Comparison of ENCODE assay signal across 25 mouse cellular contexts in genomic region chr2:170011858-170012257, GRCm38 (mm10).
DNase-seq lines count a peak whose midpoint lies in the region; ATAC-seq and TF ChIP-seq lines count a peak whose summit lies in the region.
"Had no signal": no experiment of that assay in that cellular context is flagged by ENCODE, and none has a peak within 500 bp of the region (broad histone marks: within the 10 kb centered on the region; RNA-seq: fewer than 3 reads in every experiment).

No protein-coding gene starts in this region.

- no peaks in the 10 kb centered on the region for H3K27me3 ChIP-seq in forebrain, embryonic 10.5 days (ENCODE audit: poor library complexity, severe bottlenecking)
- no peaks in the 10 kb centered on the region for H3K27me3 ChIP-seq in forebrain, embryonic 16.5 days (replicated peaks; ENCODE audit: control insufficient read depth, insufficient read depth, low read length)
- H3K27me3 ChIP-seq in liver, adult 2 months (ENCODE audit: control insufficient read depth, insufficient read depth, low read length), result no peaks in the 10 kb centered on the region
- no peaks in the 10 kb centered on the region for H3K27me3 ChIP-seq in liver, embryonic 11.5 days (replicated peaks; ENCODE audit: control insufficient read depth, insufficient read depth, low read length)
- no peaks in the 10 kb centered on the region for H3K27me3 ChIP-seq in embryonic facial prominence, embryonic 14.5 days (replicated peaks; ENCODE audit: control insufficient read depth, insufficient read depth, low read length)
- H3K27me3 ChIP-seq: heart, embryonic 13.5 days; liver, embryonic 13.5 days; lung, embryonic 15.5 days had no signal

- H3K4me3 ChIP-seq in forebrain, embryonic 10.5 days, result no peak overlapping the region
- H3K4me3 ChIP-seq in forebrain, embryonic 16.5 days (replicated peaks; ENCODE audit: low read length), result no peak overlapping the region
- no peak overlapping the region for H3K4me3 ChIP-seq in liver, adult 2 months (ENCODE audit: insufficient read depth, low read depth, low read length)
- no peak overlapping the region for H3K4me3 ChIP-seq in liver, embryonic 11.5 days (ENCODE audit: low read depth, low read length)
- no peak overlapping the region for H3K4me3 ChIP-seq in embryonic facial prominence, embryonic 14.5 days (ENCODE audit: low read depth, low read length)
- H3K4me3 ChIP-seq: erythroblast, embryonic 14.5 days; heart, embryonic 13.5 days; liver, embryonic 13.5 days; lung, embryonic 15.5 days; midbrain, embryonic 12.5 days had no signal

- TF ChIP-seq POLR2A in liver, adult 2 months (IDR thresholded peaks at IDR 0.05; ENCODE audit: extremely low read depth, insufficient read depth, low read length), result no peak

- 61% methylated on average over 8 of the region's 8 CpGs for WGBS in forebrain, embryonic 10.5 days
- WGBS in forebrain, embryonic 16.5 days, result 19% methylated on average over 8 of the region's 8 CpGs
- WGBS in liver, adult 2 months, result 81% methylated on average over 8 of the region's 8 CpGs
- WGBS in liver, embryonic 11.5 days, result 77% methylated on average over 8 of the region's 8 CpGs
- 31% methylated on average over 8 of the region's 8 CpGs for WGBS in embryonic facial prominence, embryonic 14.5 days

- no peak overlapping the region for H3K9ac ChIP-seq in forebrain, embryonic 16.5 days (replicated peaks; ENCODE audit: low read depth, low read length)
- no peak overlapping the region for H3K9ac ChIP-seq in liver, adult 2 months (ENCODE audit: low read depth, low read length)
- H3K9ac ChIP-seq in liver, embryonic 11.5 days (ENCODE audit: low read depth, low read length), result no peak overlapping the region
- H3K9ac ChIP-seq in embryonic facial prominence, embryonic 14.5 days (ENCODE audit: low read depth, low read length), result peak overlapping the region; percentile 3; the same call in 1 of the 2 replicates
- H3K9ac ChIP-seq: forebrain, postnatal 0 days; heart, embryonic 13.5 days; liver, embryonic 13.5 days; lung, embryonic 15.5 days; midbrain, embryonic 12.5 days had no signal

- H3K79me2 ChIP-seq in liver, adult 2 months (ENCODE audit: control insufficient read depth, insufficient read depth, low read length), result no peaks in the 10 kb centered on the region

- H3K4me1 ChIP-seq in forebrain, embryonic 10.5 days, result peaks cover 40% of the 10 kb centered on the region
- H3K4me1 ChIP-seq in forebrain, embryonic 16.5 days (replicated peaks; ENCODE audit: control insufficient read depth, insufficient read depth, low read length), result peaks cover 16% of the 10 kb centered on the region
- no peaks in the 10 kb centered on the region for H3K4me1 ChIP-seq in liver, adult 2 months (ENCODE audit: control insufficient read depth, insufficient read depth, low read length)
- H3K4me1 ChIP-seq in liver, embryonic 11.5 days (replicated peaks; ENCODE audit: control insufficient read depth, insufficient read depth, low read length), result no peaks in the 10 kb centered on the region
- peaks cover 21% of the 10 kb centered on the region for H3K4me1 ChIP-seq in embryonic facial prominence, embryonic 14.5 days (ENCODE audit: control insufficient read depth, insufficient read depth, low read length)
- H3K4me1 ChIP-seq: liver, embryonic 13.5 days had no signal

- H3K9me3 ChIP-seq in forebrain, embryonic 10.5 days, result peaks cover 7% of the 10 kb centered on the region; the same call in 1 of the 2 replicates
- no peaks in the 10 kb centered on the region; the same call in 1 of the 2 replicates for H3K9me3 ChIP-seq in forebrain, embryonic 16.5 days (ENCODE audit: control insufficient read depth, low read length)
- no peaks in the 10 kb centered on the region for H3K9me3 ChIP-seq in liver, embryonic 11.5 days (ENCODE audit: control insufficient read depth, low read length)
- H3K9me3 ChIP-seq in embryonic facial prominence, embryonic 14.5 days (ENCODE audit: control insufficient read depth, low read length), result peaks cover 3% of the 10 kb centered on the region; the same call in 1 of the 2 replicates
- H3K9me3 ChIP-seq: lung, embryonic 15.5 days had no signal

- no peak for ATAC-seq in forebrain, embryonic 16.5 days
- ATAC-seq in liver, embryonic 11.5 days (replicated peaks; ENCODE audit: low FRiP score), result no peak
- ATAC-seq in embryonic facial prominence, embryonic 14.5 days (ENCODE audit: low read depth), result 0 out of 2 replicates have a peak, but pooled peaks have one; percentile 42
- ATAC-seq: forebrain, postnatal 0 days; inflammation-experienced regulatory T-cells, adult 6 months had no signal

- no peak overlapping the region for H3K4me2 ChIP-seq in forebrain, embryonic 16.5 days (ENCODE audit: low read length)
- H3K4me2 ChIP-seq in liver, embryonic 11.5 days, result no peak overlapping the region
- peak overlapping the region; percentile 43 for H3K4me2 ChIP-seq in embryonic facial prominence, embryonic 14.5 days (ENCODE audit: low read depth, low read length)
- H3K4me2 ChIP-seq: heart, embryonic 13.5 days; liver, embryonic 13.5 days; lung, embryonic 15.5 days; midbrain, embryonic 12.5 days had no signal

- DNase-seq in forebrain, embryonic 10.5 days (ENCODE audit: extremely low spot score, low spot score), result no peak
- no peak for DNase-seq in liver, adult 2 months (ENCODE audit: extremely low read depth, low read depth, low spot score)
- DNase-seq in liver, embryonic 11.5 days (ENCODE audit: low spot score), result no peak
- DNase-seq in MN1 (ENCODE audit: low spot score), result peak; percentile 48
- peak; percentile 82 for DNase-seq in embryonic facial prominence, embryonic 14.5 days (ENCODE audit: low spot score)
- DNase-seq in gastrocnemius, postnatal 4 days (ENCODE audit: low spot score in 2 of 2), result no peak
- DNase-seq in adrenal gland, postnatal 10 days, result no peak
- DNase-seq: adrenal gland, postnatal 25 days; cerebellum, adult 11-12 months; cerebellum, postnatal 25 days; embryo, embryonic 11 days; forebrain, postnatal 0 days; kidney, adult 2 months; kidney, postnatal 4 days; layer of hippocampus, adult 9-11 months; liver, embryonic 13.5 days; right cerebral cortex, adult 18-20 months; thymus, postnatal 36 days had no signal

- H3K27ac ChIP-seq in forebrain, embryonic 10.5 days, result peak overlapping the region; percentile 62
- H3K27ac ChIP-seq in forebrain, embryonic 16.5 days (ENCODE audit: low read length), result no peak overlapping the region
- H3K27ac ChIP-seq in liver, adult 2 months (replicated peaks; ENCODE audit: insufficient read depth, low read depth, low read length), result 0 out of 2 replicates have a peak overlapping the region, but pooled peaks have one; percentile 5
- H3K27ac ChIP-seq in liver, embryonic 11.5 days (ENCODE audit: low read depth, low read length), result no peak overlapping the region
- H3K27ac ChIP-seq in embryonic facial prominence, embryonic 14.5 days (replicated peaks; ENCODE audit: low read depth, low read length), result 0 out of 2 replicates have a peak overlapping the region, but pooled peaks have one; percentile 28
- H3K27ac ChIP-seq: heart, embryonic 13.5 days; liver, embryonic 13.5 days; lung, embryonic 15.5 days; macrophage; midbrain, embryonic 12.5 days had no signal

- TF ChIP-seq CTCF in liver, adult 2 months (IDR thresholded peaks at IDR 0.05; ENCODE audit: low read depth, low read length), result no peak

- no peaks in the 10 kb centered on the region; the same call in 1 of the 2 replicates for H3K36me3 ChIP-seq in forebrain, embryonic 10.5 days (replicated peaks)
- no peaks in the 10 kb centered on the region for H3K36me3 ChIP-seq in forebrain, embryonic 16.5 days (ENCODE audit: control insufficient read depth, insufficient read depth)
- no peaks in the 10 kb centered on the region for H3K36me3 ChIP-seq in liver, adult 2 months (ENCODE audit: control insufficient read depth, insufficient read depth, low read length)
- H3K36me3 ChIP-seq in liver, embryonic 11.5 days (ENCODE audit: control insufficient read depth, insufficient read depth, low read length), result no peaks in the 10 kb centered on the region
- no peaks in the 10 kb centered on the region for H3K36me3 ChIP-seq in embryonic facial prominence, embryonic 14.5 days (ENCODE audit: control insufficient read depth, insufficient read depth, low read length)
- H3K36me3 ChIP-seq: heart, embryonic 13.5 days; liver, embryonic 13.5 days; lung, embryonic 15.5 days; midbrain, embryonic 12.5 days had no signal

Comparison
In these comparisons a context has a peak if more than half of its experiments do, and no peak if none do; other contexts are left out.
1. H3K27ac ChIP-seq: peak in forebrain, embryonic 10.5 days (single experiment), liver, adult 2 months (single experiment) and embryonic facial prominence, embryonic 14.5 days (single experiment); none in forebrain, embryonic 16.5 days (single experiment) and liver, embryonic 11.5 days (single experiment).
2. DNase-seq: peak in MN1 (single experiment) and embryonic facial prominence, embryonic 14.5 days (single experiment); none in forebrain, embryonic 10.5 days (single experiment), liver, adult 2 months (single experiment), liver, embryonic 11.5 days (single experiment), gastrocnemius, postnatal 4 days (0 of 2) and adrenal gland, postnatal 10 days (single experiment).